Mouse (Mus musculus) forebrain, embryonic 14.5 days (tissue): ENCODE measurements around the gene Foxp1. TPM values are rescaled to one million over a fixed set of nuclear protein-coding genes. Genes with fewer than 3 reads are reported as not detected.

ENCODE experiments used
- ATAC-seq: fragments of 200-750 bp; cut with Nextera tagmentation; 2 replicates; pipeline ENCODE4 v1.8.0; 2017; ENCODE audit warnings: mild to moderate bottlenecking, moderate library complexity
- DNase-seq: peaks from one replicate; pipeline ENCODE4 v3.0.0-alpha.2; 2015; ENCODE audit warnings: low spot score
- H3K27ac ChIP-seq: fragments of 300-500 bp; sonication (generic); 2 replicates; pipeline ENCODE4 v1.5.1; 2014; ENCODE audit warnings: low read depth, mild to moderate bottlenecking, control low read depth, low read length, moderate library complexity
- H3K27me3 ChIP-seq: fragments of 300-500 bp; sonication (generic); replicated peaks from 2 replicates; pipeline ENCODE4 v1.6.1; 2014; ENCODE audit warnings: low read length, control low read depth, mixed read lengths; ENCODE audit not compliant: control insufficient read depth, insufficient read depth
- H3K36me3 ChIP-seq: fragments of 300-500 bp; sonication (generic); 2 replicates; pipeline ENCODE4 v1.6.1; 2014; ENCODE audit warnings: low read length, control low read depth; ENCODE audit not compliant: control insufficient read depth, insufficient read depth
- H3K4me1 ChIP-seq: fragments of 300-500 bp; sonication (generic); 2 replicates; pipeline ENCODE4 v1.6.1; 2014; ENCODE audit warnings: antibody characterized with exemption, low read length, control low read depth; ENCODE audit not compliant: control insufficient read depth, insufficient read depth
- H3K4me2 ChIP-seq: fragments of 300-500 bp; sonication (generic); 2 replicates; pipeline ENCODE4 v1.6.1; 2014; ENCODE audit warnings: mild to moderate bottlenecking, control low read depth, low read length
- H3K4me3 ChIP-seq: fragments of 300-500 bp; sonication (generic); 2 replicates; pipeline ENCODE4 v1.5.1; 2014; ENCODE audit warnings: low read depth, low read length, control low read depth
- H3K9ac ChIP-seq: fragments of 300-500 bp; sonication (generic); 2 replicates; pipeline ENCODE4 v1.6.1; 2014; ENCODE audit warnings: mild to moderate bottlenecking, low read length, control low read depth, moderate library complexity
- H3K9me3 ChIP-seq: fragments of 300-500 bp; sonication (generic); replicated peaks from 2 replicates; pipeline ENCODE4 v1.6.1; 2016; ENCODE audit warnings: low read length, control low read depth, mixed read lengths; ENCODE audit not compliant: control insufficient read depth
- WGBS: fragments of 180-500 bp; shearing (Covaris S2); extraction: QIAGEN DNeasy Blood & Tissue Kit; methylation state at CpG from one replicate; pipeline ENCODE4 v1.1.7; 2014; 5-methylcytosine and 5-hydroxymethylcytosine counted together
- polyA plus RNA-seq: library from polyadenylated mRNA; unstranded; fragments of >200 nt; fragmentation: Nextera tagmentation; extraction: Ambion mirVana; gene quantifications from 2 replicates; pipeline ENCODE4 v1.2.1, GENCODE M21; 2014

Foxp1 gene
- polyA plus RNA-seq, 1 experiment from 2014 or later, result 63.3 TPM

- ATAC-seq (no peak), DNase-seq (no peak)
- peaks cover 12% of the 10 kb centered on the region for H3K4me1 ChIP-seq
- no peak overlapping the region for H3K4me3 ChIP-seq
- no peaks in the 10 kb centered on the region for H3K27me3 ChIP-seq
- no peak overlapping the region for H3K4me2 ChIP-seq
- WGBS, result 56% methylated on average over 4 of the region's 4 CpGs
- H3K27ac ChIP-seq, result no peak overlapping the region
- H3K36me3 ChIP-seq, result no peaks in the 10 kb centered on the region
- H3K9me3 ChIP-seq, result no peaks in the 10 kb centered on the region
- H3K9ac ChIP-seq, result no peak overlapping the region
These were observed 414.1 kb downstream of the Foxp1 start for GRCm38 (mm10) chr6:99108417-99108816.

- DNase-seq, result no peak
- 95% methylated on average over 6 of the region's 6 CpGs for WGBS
- Histone ChIP-seq H3K9ac (no peak overlapping the region), H3K36me3 (no peaks in the 10 kb centered on the region), H3K4me2 (no peak overlapping the region), H3K4me1 (peaks cover 12% of the 10 kb centered on the region), H3K4me3 (no peak overlapping the region), H3K27ac (no peak overlapping the region), H3K9me3 (no peaks in the 10 kb centered on the region), H3K27me3 (no peaks in the 10 kb centered on the region)
- no peak for ATAC-seq
These were observed 414.8 kb downstream of the Foxp1 start for GRCm38 (mm10) chr6:99107674-99108073.

DNA sequence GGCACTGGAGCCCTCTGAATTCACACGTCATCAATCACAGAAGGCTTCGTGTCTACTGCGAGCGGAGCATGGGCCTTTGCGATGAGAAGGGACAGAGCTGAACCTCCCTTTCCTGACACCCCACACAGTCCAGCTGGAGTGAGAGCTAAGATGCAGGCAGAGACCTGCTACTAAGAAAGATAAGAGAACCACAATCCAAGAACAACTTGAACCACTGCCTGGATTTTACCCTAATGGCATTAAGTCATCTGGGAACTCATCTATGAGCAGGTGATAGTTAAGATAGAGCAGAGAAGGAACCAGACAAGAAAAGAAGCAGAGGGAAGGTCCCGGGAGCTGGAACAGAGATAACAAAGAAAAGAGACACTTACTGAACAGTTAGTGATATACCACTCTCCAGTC is 415.4 kb downstream of the Foxp1 start:
- H3K36me3 ChIP-seq, result no peaks in the 10 kb centered on the region
- H3K4me3 ChIP-seq, result no peak overlapping the region
- H3K27me3 ChIP-seq, result no peaks in the 10 kb centered on the region
- H3K4me2 ChIP-seq, result no peak overlapping the region
- 95% methylated on average over 6 of the region's 6 CpGs for WGBS
- H3K4me1 ChIP-seq, result peaks cover 12% of the 10 kb centered on the region
- H3K9me3 ChIP-seq, result no peaks in the 10 kb centered on the region
- H3K9ac ChIP-seq, result no peak overlapping the region
- DNase-seq, result no peak
- no peak for ATAC-seq
- H3K27ac ChIP-seq, result no peak overlapping the region

GRCm38 (mm10) chr6:99105979-99106378 is 416.5 kb downstream of the Foxp1 start:
- Histone ChIP-seq H3K4me1 (peaks cover 16% of the 10 kb centered on the region), H3K9ac (no peak overlapping the region), H3K9me3 (no peaks in the 10 kb centered on the region), H3K27ac (no peak overlapping the region), H3K36me3 (no peaks in the 10 kb centered on the region), H3K27me3 (no peaks in the 10 kb centered on the region), H3K4me2 (no peak overlapping the region), H3K4me3 (no peak overlapping the region)
- DNase-seq (no peak), ATAC-seq (no peak)
- WGBS, result 85% methylated on average over 4 of the region's 4 CpGs

DNA sequence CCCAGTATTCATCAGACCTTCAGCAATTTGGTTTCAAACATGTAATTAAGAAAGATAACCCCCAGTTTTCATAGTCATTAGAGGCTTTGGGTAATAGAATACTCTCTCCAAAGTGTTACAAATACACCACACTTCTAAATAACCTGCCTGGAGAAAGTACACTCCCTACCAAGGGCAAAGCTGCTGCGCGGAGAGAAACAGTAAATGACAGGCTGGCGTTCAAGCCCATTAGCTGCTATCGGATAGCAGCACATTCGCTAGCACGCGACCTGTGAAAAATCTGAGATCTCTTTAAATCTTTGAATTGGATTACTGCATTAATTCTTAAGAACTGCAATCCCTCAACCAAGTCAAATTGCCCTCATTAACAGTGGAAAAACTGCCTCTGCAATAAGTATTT is 418.1 kb downstream of the Foxp1 start:
- H3K4me3 ChIP-seq, result no peak overlapping the region
- no peak for ATAC-seq
- 12% methylated on average over 7 of the region's 7 CpGs for WGBS
- H3K27ac ChIP-seq, result no peak overlapping the region
- H3K9ac ChIP-seq, result no peak overlapping the region
- no peaks in the 10 kb centered on the region for H3K27me3 ChIP-seq
- peaks cover 16% of the 10 kb centered on the region for H3K4me1 ChIP-seq
- H3K36me3 ChIP-seq, result no peaks in the 10 kb centered on the region
- no peak overlapping the region for H3K4me2 ChIP-seq
- DNase-seq, result peak; percentile 50
- H3K9me3 ChIP-seq, result no peaks in the 10 kb centered on the region

- H3K27ac ChIP-seq, result no peak overlapping the region
- ATAC-seq, result no peak
- no peak overlapping the region for H3K4me3 ChIP-seq
- peaks cover 16% of the 10 kb centered on the region for H3K4me1 ChIP-seq
- DNase-seq, result peak; percentile 50
- no peaks in the 10 kb centered on the region for H3K36me3 ChIP-seq
- no peaks in the 10 kb centered on the region for H3K27me3 ChIP-seq
- H3K4me2 ChIP-seq, result no peak overlapping the region
- 7% methylated on average over 3 of the region's 3 CpGs for WGBS
- H3K9ac ChIP-seq, result no peak overlapping the region
- H3K9me3 ChIP-seq, result no peaks in the 10 kb centered on the region
These were observed 418.6 kb downstream of the Foxp1 start for GRCm38 (mm10) chr6:99103911-99104310.

DNA sequence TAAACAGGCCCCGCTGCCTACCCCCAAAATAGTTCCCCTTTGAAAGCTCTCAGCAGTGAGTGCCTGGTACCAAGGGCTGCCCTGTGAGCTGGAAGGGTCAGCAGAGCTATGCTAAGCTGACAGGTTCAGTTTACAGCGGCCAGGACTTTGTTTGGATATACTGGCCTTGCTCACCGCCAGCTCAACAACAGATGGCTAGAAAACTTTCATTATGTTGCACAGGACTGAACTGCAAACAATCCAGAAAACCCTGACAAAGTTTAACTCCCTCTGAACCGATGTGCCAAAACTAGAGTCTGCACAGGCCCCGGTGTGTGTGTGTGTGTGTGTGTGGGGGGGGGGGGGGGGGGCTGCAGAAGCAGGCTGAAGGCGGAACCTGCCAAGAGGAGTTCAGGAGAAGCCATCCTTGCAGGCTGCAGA is 421.0 kb downstream of the Foxp1 start:
- no peak overlapping the region for H3K4me3 ChIP-seq
- peaks cover 16% of the 10 kb centered on the region for H3K4me1 ChIP-seq
- H3K9me3 ChIP-seq, result no peaks in the 10 kb centered on the region
- peak; percentile 52 for DNase-seq
- peak; percentile 61 for ATAC-seq
- no peak overlapping the region for H3K9ac ChIP-seq
- H3K27ac ChIP-seq, result no peak overlapping the region
- WGBS, result 8% methylated on average over 6 of the region's 6 CpGs
- H3K27me3 ChIP-seq, result no peaks in the 10 kb centered on the region
- no peaks in the 10 kb centered on the region for H3K36me3 ChIP-seq
- H3K4me2 ChIP-seq, result 0 out of 2 replicates have a peak overlapping the region, but pooled peaks have one; percentile 10

- no peaks in the 10 kb centered on the region for H3K9me3 ChIP-seq
- H3K27ac ChIP-seq, result no peak overlapping the region
- DNase-seq, result no peak
- WGBS, result 44% methylated on average over 5 of the region's 5 CpGs
- no peak overlapping the region for H3K4me2 ChIP-seq
- peaks cover 28% of the 10 kb centered on the region for H3K4me1 ChIP-seq
- no peak overlapping the region for H3K9ac ChIP-seq
- no peaks in the 10 kb centered on the region for H3K36me3 ChIP-seq
- ATAC-seq, result no peak
- no peaks in the 10 kb centered on the region for H3K27me3 ChIP-seq
- H3K4me3 ChIP-seq, result no peak overlapping the region
These were observed 422.2 kb downstream of the Foxp1 start for GRCm38 (mm10) chr6:99100331-99100730.

DNA sequence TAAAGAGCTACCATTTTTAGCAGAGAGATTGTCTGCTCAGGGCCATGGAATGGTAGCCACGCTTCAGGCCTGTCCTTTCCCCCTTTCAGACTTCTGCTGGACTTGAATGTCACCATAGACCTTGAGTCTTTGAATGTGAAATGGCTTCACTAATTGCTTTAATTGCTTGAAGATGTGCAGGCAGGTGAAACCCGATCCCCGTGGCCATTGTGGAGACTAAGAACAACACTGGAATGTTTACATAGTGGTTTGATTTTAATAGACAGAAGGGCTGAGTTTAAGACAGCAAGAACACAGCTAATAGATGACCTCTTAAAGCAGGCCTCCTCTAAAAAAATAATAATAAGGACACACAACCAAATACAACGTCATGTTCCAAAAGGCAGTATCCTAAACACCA is 422.7 kb downstream of the Foxp1 start:
- Histone ChIP-seq H3K4me3 (no peak overlapping the region), H3K9ac (no peak overlapping the region), H3K27me3 (no peaks in the 10 kb centered on the region), H3K9me3 (no peaks in the 10 kb centered on the region), H3K4me1 (peaks cover 30% of the 10 kb centered on the region), H3K36me3 (no peaks in the 10 kb centered on the region), H3K4me2 (no peak overlapping the region), H3K27ac (no peak overlapping the region)
- 26% methylated on average over 4 of the region's 4 CpGs for WGBS
- ATAC-seq (no peak), DNase-seq (no peak)
